Mouse (Mus musculus): ENCODE measurements around the gene Pstk.
"Not testable (repeated sequence)": the region's sequence is repeated elsewhere in the genome, so short reads cannot be mapped to it uniquely, and the experiment has no call there.

Gene Pstk

GRCm38 (mm10) chr7:131370648-131371469 lies at the start of gene Pstk:
TSS of gene Pstk (plus strand) at chr7:131371141.
- peak; percentile 87 to 90 for DNase-seq

- DNase-seq: no peak
Measured at GRCm38 (mm10) chr7:131322192-131322591, 48.7 kb upstream of the Pstk start, which contains the start of gene Cuzd1. TSS of gene Cuzd1 (minus strand) at chr7:131322292.

GRCm38 (mm10) chr7:131327054-131327453 lies 43.9 kb upstream of the Pstk start:
- DNase-seq: no peak

GRCm38 (mm10) chr7:131329416-131329815 lies 41.5 kb upstream of the Pstk start, which contains the start of gene Fam24b:
TSS of gene Fam24b (minus strand) at chr7:131329516.
- no peak for DNase-seq

GRCm38 (mm10) chr7:131331688-131332087 lies 39.3 kb upstream of the Pstk start:
- no peak for DNase-seq

- no peak for DNase-seq
Measured at GRCm38 (mm10) chr7:131333564-131333963, 37.4 kb upstream of the Pstk start, which contains the start of gene Fam24a. TSS of gene Fam24a (plus strand) at chr7:131333864.

- no peak for DNase-seq
Measured at GRCm38 (mm10) chr7:131337502-131338068, 33.4 kb upstream of the Pstk start.

GRCm38 (mm10) chr7:131345856-131346541 lies 24.9 kb upstream of the Pstk start:
- no peak for DNase-seq

- no peak for DNase-seq
Measured at GRCm38 (mm10) chr7:131356105-131356504, 14.8 kb upstream of the Pstk start.

GRCm38 (mm10) chr7:131362269-131362614 lies 8.7 kb upstream of the Pstk start:
- DNase-seq: no peak

GRCm38 (mm10) chr7:131362615-131363300 lies 8.2 kb upstream of the Pstk start, which contains the start of gene 2310057M21Rik:
TSS of gene 2310057M21Rik (minus strand) at chr7:131362759.
- peak; percentile 89 to 90 for DNase-seq

- no peak for DNase-seq
Measured at GRCm38 (mm10) chr7:131364131-131364530, 6.8 kb upstream of the Pstk start.

- DNase-seq: no peak
Measured at GRCm38 (mm10) chr7:131371470-131371860, 524 bp downstream of the Pstk start.

- DNase-seq: peak in 1 of 2 experiments; percentile 11
Measured at GRCm38 (mm10) chr7:131371880-131372651, 1.1 kb downstream of the Pstk start.

- DNase-seq: not testable (repeated sequence)
Measured at GRCm38 (mm10) chr7:131391761-131392160, 20.8 kb downstream of the Pstk start.

- no peak for DNase-seq
Measured at GRCm38 (mm10) chr7:131409321-131409987, 38.5 kb downstream of the Pstk start.

GRCm38 (mm10) chr7:131409988-131410385 lies 39.0 kb downstream of the Pstk start:
- DNase-seq: no peak

GRCm38 (mm10) chr7:131410416-131411058 lies 39.6 kb downstream of the Pstk start, which contains the start of the genes Ikzf5 and Acadsb:
TSS of gene Ikzf5 (minus strand) at chr7:131410521.
TSS of gene Acadsb (plus strand) at chr7:131410601.
- DNase-seq: peak; percentile 98 to 99

GRCm38 (mm10) chr7:131411221-131411940 lies 40.4 kb downstream of the Pstk start:
- no peak for DNase-seq

GRCm38 (mm10) chr7:131411941-131412270 lies 41.0 kb downstream of the Pstk start:
- DNase-seq: no peak
